ENCODE assay signal across 11 mouse cellular contexts in the genomic region with DNA sequence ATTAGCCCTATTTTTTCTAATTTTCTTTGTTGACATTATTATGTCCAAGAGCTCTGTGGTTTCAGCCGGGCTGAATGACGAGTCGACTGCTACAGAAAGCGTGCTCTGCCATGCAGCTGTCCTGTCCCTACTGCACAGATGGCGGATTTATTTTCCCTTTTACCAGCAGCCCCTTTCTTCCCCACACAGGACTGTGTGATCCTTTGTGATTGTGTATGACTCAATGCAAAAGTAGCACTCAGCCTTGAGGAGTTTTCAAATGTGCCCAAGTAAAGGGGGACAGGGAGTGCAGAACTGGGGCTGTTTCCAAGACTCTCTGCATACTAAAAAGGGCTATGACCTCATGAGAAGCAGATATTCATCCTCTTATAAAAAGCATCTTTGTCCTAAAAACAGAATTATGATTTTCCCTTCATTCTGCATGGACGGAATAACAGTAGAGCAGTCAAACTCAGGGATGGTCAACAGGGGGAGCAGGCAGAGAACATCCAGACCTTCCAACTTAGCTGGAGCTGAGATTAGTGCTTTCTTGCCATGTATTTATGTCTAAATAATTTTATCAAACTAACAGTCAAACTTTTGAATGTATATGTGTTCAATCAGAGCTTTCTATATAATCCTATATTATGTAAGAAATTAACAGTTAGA.
DNase-seq lines count a peak whose midpoint lies in the region; ATAC-seq lines count a peak whose summit lies in the region.
"Had no signal": no experiment of that assay in that cellular context is flagged by ENCODE, and none has a peak within 500 bp of the region (broad histone marks: within the 10 kb centered on the region; RNA-seq: fewer than 3 reads in every experiment).

No protein-coding gene starts in this region.

- DNase-seq in limb, embryonic 10.5 days (ENCODE audit: low spot score) = no peak
- peak; percentile 23 for DNase-seq in mesoderm, embryonic 11.5 days (ENCODE audit: low read depth, low spot score)
- DNase-seq in kidney, postnatal 25 days = no peak
- no peak for DNase-seq in urinary bladder, postnatal 4 days (ENCODE audit: low spot score in 2 of 2)
- DNase-seq: adrenal gland, postnatal 36 days; lung, postnatal 4 days had no signal

- ATAC-seq in limb, embryonic 13.5 days (ENCODE audit: low FRiP score, low read depth) = peak; percentile 69; the same call in 1 of the 2 replicates
- peak; percentile 91 for ATAC-seq in hindbrain, embryonic 12.5 days (ENCODE audit: low FRiP score)
- peak; percentile 84 for ATAC-seq in stomach, embryonic 16.5 days (ENCODE audit: insufficient read depth, low FRiP score)

- 70% methylated on average over 6 of the region's 6 CpGs for WGBS in limb, embryonic 13.5 days
- WGBS in limb, embryonic 10.5 days = 86% methylated on average over 6 of the region's 6 CpGs
- 58% methylated on average over 6 of the region's 6 CpGs for WGBS in hindbrain, embryonic 12.5 days
- 48% methylated on average over 6 of the region's 6 CpGs for WGBS in stomach, embryonic 16.5 days

- H3K27me3 ChIP-seq in limb, embryonic 13.5 days = no peaks in the 10 kb centered on the region
- H3K27me3 ChIP-seq in limb, embryonic 10.5 days (ENCODE audit: low read depth, poor library complexity, severe bottlenecking) = no peaks in the 10 kb centered on the region
- H3K27me3 ChIP-seq in hindbrain, embryonic 12.5 days = no peaks in the 10 kb centered on the region
- no peaks in the 10 kb centered on the region for H3K27me3 ChIP-seq in stomach, embryonic 16.5 days (ENCODE audit: control insufficient read depth, insufficient read depth, low read length)
- H3K27me3 ChIP-seq: heart, embryonic 12.5 days had no signal

- H3K27ac ChIP-seq in limb, embryonic 13.5 days = no peak overlapping the region
- no peak overlapping the region for H3K27ac ChIP-seq in limb, embryonic 10.5 days
- no peak overlapping the region for H3K27ac ChIP-seq in hindbrain, embryonic 12.5 days
- H3K27ac ChIP-seq in stomach, embryonic 16.5 days (ENCODE audit: low read length) = 0 out of 2 replicates have a peak overlapping the region, but pooled peaks have one; percentile 43

- H3K9me3 ChIP-seq in limb, embryonic 13.5 days = no peaks in the 10 kb centered on the region
- H3K9me3 ChIP-seq in limb, embryonic 10.5 days (replicated peaks) = no peaks in the 10 kb centered on the region
- no peaks in the 10 kb centered on the region for H3K9me3 ChIP-seq in hindbrain, embryonic 12.5 days (replicated peaks)
- H3K9me3 ChIP-seq in stomach, embryonic 16.5 days (replicated peaks; ENCODE audit: control insufficient read depth, low read length) = no peaks in the 10 kb centered on the region
- H3K9me3 ChIP-seq: G1E; heart, embryonic 12.5 days had no signal

- H3K9ac ChIP-seq in limb, embryonic 13.5 days = no peak overlapping the region
- H3K9ac ChIP-seq in hindbrain, embryonic 12.5 days = no peak overlapping the region
- H3K9ac ChIP-seq in stomach, embryonic 16.5 days (ENCODE audit: low read length) = no peak overlapping the region
- H3K9ac ChIP-seq: heart, embryonic 12.5 days had no signal

- H3K4me3 ChIP-seq in limb, embryonic 13.5 days = no peak overlapping the region
- no peak overlapping the region for H3K4me3 ChIP-seq in limb, embryonic 10.5 days
- H3K4me3 ChIP-seq in hindbrain, embryonic 12.5 days = no peak overlapping the region
- H3K4me3 ChIP-seq in stomach, embryonic 16.5 days (replicated peaks; ENCODE audit: low read length) = no peak overlapping the region
- H3K4me3 ChIP-seq: heart, embryonic 12.5 days had no signal

- H3K4me1 ChIP-seq in limb, embryonic 13.5 days = no peaks in the 10 kb centered on the region
- no peaks in the 10 kb centered on the region for H3K4me1 ChIP-seq in limb, embryonic 10.5 days
- H3K4me1 ChIP-seq in hindbrain, embryonic 12.5 days = no peaks in the 10 kb centered on the region
- no peaks in the 10 kb centered on the region for H3K4me1 ChIP-seq in stomach, embryonic 16.5 days (ENCODE audit: control insufficient read depth, insufficient read depth, low read length)
- H3K4me1 ChIP-seq: heart, embryonic 12.5 days had no signal

- no peak overlapping the region for H3K4me2 ChIP-seq in limb, embryonic 13.5 days (replicated peaks)
- no peak overlapping the region for H3K4me2 ChIP-seq in hindbrain, embryonic 12.5 days (replicated peaks)
- peak overlapping the region; percentile 16; the same call in 1 of the 2 replicates for H3K4me2 ChIP-seq in stomach, embryonic 16.5 days (ENCODE audit: low read depth, low read length)
- H3K4me2 ChIP-seq: heart, embryonic 12.5 days had no signal

- H3K36me3 ChIP-seq in limb, embryonic 13.5 days = no peaks in the 10 kb centered on the region
- H3K36me3 ChIP-seq in limb, embryonic 10.5 days = no peaks in the 10 kb centered on the region
- H3K36me3 ChIP-seq in hindbrain, embryonic 12.5 days = no peaks in the 10 kb centered on the region
- H3K36me3 ChIP-seq in stomach, embryonic 16.5 days (ENCODE audit: control insufficient read depth, insufficient read depth, low read length) = no peaks in the 10 kb centered on the region
- H3K36me3 ChIP-seq: G1E; heart, embryonic 12.5 days had no signal
